Mouse (Mus musculus): ENCODE measurements around the gene Henmt1. TPM values are rescaled to one million over a fixed set of nuclear protein-coding genes. Genes with fewer than 3 reads are reported as not detected.

Gene Henmt1
- total RNA-seq, 2 experiments from 2014 or later, result 1.6 to 2.5 TPM

DNA sequence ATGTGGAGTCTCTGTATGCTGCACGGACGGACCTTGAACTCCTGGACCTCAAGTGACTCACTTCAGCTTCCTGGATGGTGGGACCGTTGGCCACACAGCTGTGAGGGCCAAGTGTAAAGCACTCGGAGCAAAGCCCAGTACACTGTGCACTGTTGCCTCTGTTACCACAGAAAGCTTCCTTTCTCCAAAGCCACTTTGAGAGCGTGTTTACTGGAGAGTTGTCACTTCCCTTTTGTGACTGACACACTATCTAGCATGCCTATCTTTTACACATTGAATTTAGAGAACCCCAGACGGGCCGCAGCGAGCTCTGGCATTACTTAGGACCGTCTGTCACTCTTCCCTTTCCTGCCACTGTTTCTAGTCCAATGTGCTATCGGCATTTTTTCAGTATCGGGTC is 57.6 kb downstream of the Henmt1 start:
- DNase-seq (ENCODE audit: low spot score in 2 of 2), result no peak

DNA sequence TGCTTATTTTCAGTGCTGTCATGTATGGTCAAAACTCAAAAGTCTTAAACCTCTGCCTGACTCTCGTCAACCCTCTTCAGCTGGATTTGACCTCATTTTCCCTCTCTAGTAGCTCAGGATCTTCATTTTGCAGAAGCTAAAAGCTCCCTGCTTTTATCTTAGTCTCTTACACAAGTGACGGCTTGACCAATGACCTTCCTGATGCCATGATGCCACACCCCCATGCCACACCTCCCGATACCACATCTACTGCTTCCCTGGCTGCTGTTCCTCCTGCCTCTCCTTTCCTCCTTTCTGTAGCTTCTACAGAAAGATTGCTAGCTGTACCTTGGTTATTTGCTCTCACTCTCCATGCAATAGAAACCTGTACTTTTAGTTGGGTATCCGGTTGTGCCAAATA is 58.1 kb downstream of the Henmt1 start:
- DNase-seq (ENCODE audit: low spot score in 2 of 2), result no peak

DNA sequence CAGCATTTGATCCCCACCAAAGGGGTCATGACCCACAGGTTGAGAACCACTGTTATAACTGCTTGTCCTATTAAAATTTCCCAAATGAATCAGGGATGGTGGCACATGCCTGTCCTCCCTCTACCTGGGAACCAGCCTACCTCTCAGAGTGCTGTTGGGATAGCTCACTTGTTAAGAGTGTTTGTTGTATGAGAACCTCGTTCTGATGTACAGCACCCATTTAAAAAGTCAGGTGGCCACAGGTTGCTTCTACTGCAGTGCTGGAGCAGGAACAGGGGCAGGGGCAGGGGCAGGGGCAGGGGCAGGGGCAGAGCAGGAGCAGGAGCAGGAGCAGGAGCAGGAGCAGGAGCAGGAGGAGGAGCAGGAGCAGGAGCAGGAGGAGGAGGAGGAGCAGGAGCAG is 59.5 kb downstream of the Henmt1 start:
- DNase-seq (ENCODE audit: low spot score in 2 of 2), result no peak

DNA sequence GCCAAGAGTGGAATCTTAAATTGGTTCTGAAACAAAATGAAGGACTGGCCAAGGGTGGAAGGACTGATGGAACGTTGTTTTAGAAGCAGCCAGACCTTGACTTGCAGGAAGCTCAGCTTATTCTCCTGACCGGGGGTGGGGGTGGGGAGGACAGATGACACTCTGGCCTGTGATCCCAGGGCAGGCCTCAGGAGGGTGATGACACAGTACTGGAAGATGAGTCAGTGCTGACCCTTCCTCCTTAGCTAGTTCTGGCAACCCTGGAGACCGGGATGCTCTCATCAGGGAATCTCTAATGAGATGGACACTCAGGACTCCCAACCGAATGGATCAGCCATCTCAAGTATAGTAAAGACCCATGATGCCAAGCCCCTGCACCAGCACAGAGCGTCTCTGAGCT is 66.1 kb downstream of the Henmt1 start:
- DNase-seq (ENCODE audit: low spot score in 2 of 2), result no peak

DNA sequence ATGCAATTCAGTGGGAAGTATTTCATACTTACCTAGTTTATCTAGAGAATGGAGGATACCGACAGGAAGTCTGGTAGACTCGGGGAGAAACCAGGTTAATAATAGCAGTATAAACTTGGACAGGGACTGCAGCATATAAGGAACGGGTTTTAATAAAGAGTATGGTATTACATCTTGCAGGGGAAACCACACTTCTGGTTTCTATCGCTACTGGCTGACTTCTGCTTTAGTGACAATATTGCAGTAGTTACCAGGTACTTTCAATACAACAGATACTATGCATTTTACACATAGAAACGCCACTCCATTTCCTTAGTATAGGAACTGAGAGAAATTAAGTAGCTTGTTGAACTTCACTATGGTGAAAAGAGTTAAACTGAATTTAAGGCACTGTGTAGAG is 68.5 kb downstream of the Henmt1 start:
- no peak for DNase-seq (ENCODE audit: low spot score in 2 of 2)

Other genes starting within 250 kb of the Henmt1 start
- 10 to 100 TPM; 10.8 to 14.1 TPM for gene Gpsm2, start 217.6 kb upstream of the Henmt1 start, total RNA-seq (2021)
- not detected for gene Aknad1, start 200.2 kb upstream of the Henmt1 start, total RNA-seq (2021)
- 10 to 100 TPM; 24.7 to 28.4 TPM for gene Stxbp3, start 99.3 kb upstream of the Henmt1 start, total RNA-seq (2021)
- under 1 TPM in 1 of 2 experiments, not detected in 1; 0.10 TPM for gene Fndc7, start 49.9 kb upstream of the Henmt1 start, total RNA-seq (2021)
- gene Prpf38b, start 28.1 kb upstream of the Henmt1 start, total RNA-seq (2021), result 10 to 100 TPM; 44.4 to 50.6 TPM
- gene Gm9857, start 572 bp downstream of the Henmt1 start, total RNA-seq (2021), result not detected
- 10 to 100 TPM; 25.8 to 27.0 TPM for gene Fam102b, start 87.7 kb downstream of the Henmt1 start, total RNA-seq (2021)
- gene Slc25a54, start 140.6 kb downstream of the Henmt1 start, total RNA-seq (2021), result not detected
- 1 to 10 TPM; 2.8 to 3.2 TPM for gene Slc25a24, start 183.3 kb downstream of the Henmt1 start, total RNA-seq (2021)

Data from layer of hippocampus, adult 18-20 months (tissue).